Mouse (Mus musculus): ENCODE results near the gene Csrnp2. TPM values are rescaled to one million over a fixed set of nuclear protein-coding genes. Genes with fewer than 3 reads are reported as not detected.

The Csrnp2 gene
- polyA plus RNA-seq, 1 experiment from 2014 or later, result 10.4 TPM

GRCm38 (mm10) chr15:100451245-100451644 lies 44.0 kb downstream of the Csrnp2 start:
- Histone ChIP-seq H3K36me3 (ENCODE audit: insufficient read depth, low read length) (no peaks in the 10 kb centered on the region), H3K9me3 (replicated peaks; ENCODE audit: low read length) (no peaks in the 10 kb centered on the region), H3K4me2 (ENCODE audit: low read length) (no peak overlapping the region), H3K27ac (no peak overlapping the region), H3K4me1 (replicated peaks; ENCODE audit: insufficient read depth, low read length) (no peaks in the 10 kb centered on the region), H3K4me3 (replicated peaks; ENCODE audit: low read depth, low read length) (no peak overlapping the region), H3K27me3 (ENCODE audit: insufficient read depth, low read length) (no peaks in the 10 kb centered on the region), H3K9ac (ENCODE audit: low read depth, low read length) (no peak overlapping the region)
- 42% methylated on average over 16 of the region's 16 CpGs for WGBS
- DNase-seq (ENCODE audit: low spot score) (no peak), ATAC-seq (replicated peaks; ENCODE audit: low FRiP score, low read depth) (no peak)
- no peak for TF ChIP-seq CTCF (IDR thresholded peaks at IDR 0.05; ENCODE audit: low read depth)

GRCm38 (mm10) chr15:100449495-100449894 lies 45.8 kb downstream of the Csrnp2 start:
- H3K27ac ChIP-seq, result no peak overlapping the region
- H3K9ac ChIP-seq (ENCODE audit: low read depth, low read length), result no peak overlapping the region
- no peaks in the 10 kb centered on the region for H3K27me3 ChIP-seq (ENCODE audit: insufficient read depth, low read length)
- ATAC-seq (replicated peaks; ENCODE audit: low FRiP score, low read depth) (no peak), DNase-seq (ENCODE audit: low spot score) (no peak)
- no peak overlapping the region for H3K4me2 ChIP-seq (ENCODE audit: low read length)
- TF ChIP-seq CTCF (IDR thresholded peaks at IDR 0.05; ENCODE audit: low read depth), result no peak
- no peaks in the 10 kb centered on the region for H3K4me1 ChIP-seq (replicated peaks; ENCODE audit: insufficient read depth, low read length)
- no peak overlapping the region for H3K4me3 ChIP-seq (replicated peaks; ENCODE audit: low read depth, low read length)
- H3K9me3 ChIP-seq (replicated peaks; ENCODE audit: low read length), result no peaks in the 10 kb centered on the region
- H3K36me3 ChIP-seq (ENCODE audit: insufficient read depth, low read length), result no peaks in the 10 kb centered on the region
- 64% methylated on average over 3 of the region's 3 CpGs for WGBS

- H3K4me3 ChIP-seq (replicated peaks; ENCODE audit: low read depth, low read length), result no peak overlapping the region
- no peaks in the 10 kb centered on the region for H3K4me1 ChIP-seq (replicated peaks; ENCODE audit: insufficient read depth, low read length)
- TF ChIP-seq CTCF (IDR thresholded peaks at IDR 0.05; ENCODE audit: low read depth), result peak; percentile 30
- DNase-seq (ENCODE audit: low spot score) (no peak), ATAC-seq (replicated peaks; ENCODE audit: low FRiP score, low read depth) (no peak)
- no peak overlapping the region for H3K4me2 ChIP-seq (ENCODE audit: low read length)
- no peak overlapping the region for H3K27ac ChIP-seq
- no peaks in the 10 kb centered on the region for H3K9me3 ChIP-seq (replicated peaks; ENCODE audit: low read length)
- 76% methylated on average over 4 of the region's 4 CpGs for WGBS
- no peaks in the 10 kb centered on the region for H3K36me3 ChIP-seq (ENCODE audit: insufficient read depth, low read length)
- no peak overlapping the region for H3K9ac ChIP-seq (ENCODE audit: low read depth, low read length)
- no peaks in the 10 kb centered on the region for H3K27me3 ChIP-seq (ENCODE audit: insufficient read depth, low read length)
Observed at GRCm38 (mm10) chr15:100448572-100448971, 46.7 kb downstream of the Csrnp2 start.

GRCm38 (mm10) chr15:100446887-100447286 lies 48.4 kb downstream of the Csrnp2 start:
- no peak for ATAC-seq (replicated peaks; ENCODE audit: low FRiP score, low read depth)
- Histone ChIP-seq H3K36me3 (ENCODE audit: insufficient read depth, low read length) (no peaks in the 10 kb centered on the region), H3K4me2 (ENCODE audit: low read length) (no peak overlapping the region), H3K4me3 (replicated peaks; ENCODE audit: low read depth, low read length) (no peak overlapping the region), H3K9me3 (replicated peaks; ENCODE audit: low read length) (no peaks in the 10 kb centered on the region), H3K9ac (ENCODE audit: low read depth, low read length) (no peak overlapping the region), H3K27ac (no peak overlapping the region), H3K27me3 (ENCODE audit: insufficient read depth, low read length) (no peaks in the 10 kb centered on the region), H3K4me1 (replicated peaks; ENCODE audit: insufficient read depth, low read length) (no peaks in the 10 kb centered on the region)
- WGBS, result 79% methylated on average over 2 of the region's 2 CpGs
- TF ChIP-seq CTCF (IDR thresholded peaks at IDR 0.05; ENCODE audit: low read depth), result no peak
- no peak for DNase-seq (ENCODE audit: low spot score)

GRCm38 (mm10) chr15:100443126-100443922 lies 52.0 kb downstream of the Csrnp2 start:
- TF ChIP-seq CTCF (IDR thresholded peaks at IDR 0.05; ENCODE audit: low read depth), result no peak
- H3K4me3 ChIP-seq (replicated peaks; ENCODE audit: low read depth, low read length), result peak overlapping the region; percentile 33
- no peaks in the 10 kb centered on the region for H3K4me1 ChIP-seq (replicated peaks; ENCODE audit: insufficient read depth, low read length)
- H3K36me3 ChIP-seq (ENCODE audit: insufficient read depth, low read length), result no peaks in the 10 kb centered on the region
- DNase-seq (ENCODE audit: low spot score), result peak; percentile 97
- WGBS, result 5% methylated on average over 21 of the region's 31 CpGs
- peak overlapping the region; percentile 61 for H3K4me2 ChIP-seq (ENCODE audit: low read length)
- peak overlapping the region; percentile 46; the same call in 1 of the 2 replicates for H3K9ac ChIP-seq (ENCODE audit: low read depth, low read length)
- no peaks in the 10 kb centered on the region for H3K27me3 ChIP-seq (ENCODE audit: insufficient read depth, low read length)
- peak overlapping the region; percentile 80 for H3K27ac ChIP-seq
- ATAC-seq (replicated peaks; ENCODE audit: low FRiP score, low read depth), result peak; percentile 90
- no peaks in the 10 kb centered on the region for H3K9me3 ChIP-seq (replicated peaks; ENCODE audit: low read length)

- Histone ChIP-seq H3K4me1 (replicated peaks; ENCODE audit: insufficient read depth, low read length) (no peaks in the 10 kb centered on the region), H3K27ac (no peak overlapping the region), H3K36me3 (ENCODE audit: insufficient read depth, low read length) (no peaks in the 10 kb centered on the region), H3K9me3 (replicated peaks; ENCODE audit: low read length) (no peaks in the 10 kb centered on the region), H3K27me3 (ENCODE audit: insufficient read depth, low read length) (no peaks in the 10 kb centered on the region), H3K4me2 (ENCODE audit: low read length) (no peak overlapping the region), H3K9ac (ENCODE audit: low read depth, low read length) (no peak overlapping the region), H3K4me3 (replicated peaks; ENCODE audit: low read depth, low read length) (no peak overlapping the region)
- ATAC-seq (replicated peaks; ENCODE audit: low FRiP score, low read depth), result no peak
- no peak for DNase-seq (ENCODE audit: low spot score)
- WGBS, result 64% methylated on average over 10 of the region's 10 CpGs
- TF ChIP-seq CTCF (IDR thresholded peaks at IDR 0.05; ENCODE audit: low read depth), result no peak
Observed at GRCm38 (mm10) chr15:100436518-100436917, 58.8 kb downstream of the Csrnp2 start.
